Mouse (Mus musculus): ENCODE measurements around the gene Ptcd3. TPM values are rescaled to one million over a fixed set of nuclear protein-coding genes. Genes with fewer than 3 reads are reported as not detected.
A peak's percentile ranks its signal among the peaks of the same experiment; 100 is the strongest.
"Not testable (repeated sequence)": the region's sequence is repeated elsewhere in the genome, so short reads cannot be mapped to it uniquely, and the experiment has no call there.

The Ptcd3 gene
- polyA plus RNA-seq, 1 experiment from 2014 or later = 25.0 TPM

- peaks cover 4% of the 10 kb centered on the region; the same call in 1 of the 2 replicates for H3K36me3 ChIP-seq (ENCODE audit: insufficient read depth, low read length)
- H3K27ac ChIP-seq (ENCODE audit: low read length) = no peak overlapping the region
- no peaks in the 10 kb centered on the region for H3K4me1 ChIP-seq (ENCODE audit: insufficient read depth, low read depth, low read length)
- no peak for TF ChIP-seq EP300 (IDR thresholded peaks at IDR 0.05)
- peak; percentile 88 for TF ChIP-seq CTCF (IDR thresholded peaks at IDR 0.05)
- no peak overlapping the region for H3K4me3 ChIP-seq (ENCODE audit: low read depth, low read length)
- H3K9me3 ChIP-seq (ENCODE audit: low read length) = no peaks in the 10 kb centered on the region
- H3K4me2 ChIP-seq (replicated peaks; ENCODE audit: low read depth, low read length) = no peak overlapping the region
- ATAC-seq (no peak), DNase-seq (ENCODE audit: low spot score) (peak; percentile 69)
- H3K9ac ChIP-seq (replicated peaks; ENCODE audit: low read depth) = no peak overlapping the region
- no peaks in the 10 kb centered on the region for H3K27me3 ChIP-seq (replicated peaks; ENCODE audit: insufficient read depth, low read length)
These were observed 19.4 kb upstream of the Ptcd3 start for GRCm38 (mm10) chr6:71927911-71928310.

DNA sequence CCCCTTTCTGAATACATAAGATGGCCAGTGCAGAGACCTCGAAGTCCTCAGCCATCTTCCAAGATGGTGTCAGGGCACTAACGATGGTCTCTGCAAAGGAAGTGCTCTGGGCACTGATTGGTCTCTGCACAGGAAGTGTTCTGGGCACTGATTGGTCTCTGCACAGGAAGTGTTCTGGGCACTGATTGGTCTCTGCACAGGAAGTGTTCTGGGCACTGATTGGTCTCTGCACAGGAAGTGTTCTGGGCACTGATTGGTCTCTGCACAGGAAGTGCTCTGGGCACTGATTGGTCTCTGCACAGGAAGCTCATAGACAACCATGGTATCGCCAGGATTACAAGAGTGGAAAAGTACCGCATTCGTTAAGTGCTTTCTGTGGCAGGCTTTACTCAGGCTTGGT, 16.7 kb upstream of the Ptcd3 start:
- not testable (repeated sequence) for H3K9me3 ChIP-seq (ENCODE audit: low read length); H3K4me3 ChIP-seq (ENCODE audit: low read depth, low read length); DNase-seq (ENCODE audit: low spot score); H3K9ac ChIP-seq (replicated peaks; ENCODE audit: low read depth); H3K4me1 ChIP-seq (ENCODE audit: insufficient read depth, low read depth, low read length); ATAC-seq; H3K27me3 ChIP-seq (replicated peaks; ENCODE audit: insufficient read depth, low read length); H3K4me2 ChIP-seq (replicated peaks; ENCODE audit: low read depth, low read length); H3K36me3 ChIP-seq (ENCODE audit: insufficient read depth, low read length); H3K27ac ChIP-seq (ENCODE audit: low read length)
- 86% methylated on average over 5 of the region's 5 CpGs for WGBS

DNA sequence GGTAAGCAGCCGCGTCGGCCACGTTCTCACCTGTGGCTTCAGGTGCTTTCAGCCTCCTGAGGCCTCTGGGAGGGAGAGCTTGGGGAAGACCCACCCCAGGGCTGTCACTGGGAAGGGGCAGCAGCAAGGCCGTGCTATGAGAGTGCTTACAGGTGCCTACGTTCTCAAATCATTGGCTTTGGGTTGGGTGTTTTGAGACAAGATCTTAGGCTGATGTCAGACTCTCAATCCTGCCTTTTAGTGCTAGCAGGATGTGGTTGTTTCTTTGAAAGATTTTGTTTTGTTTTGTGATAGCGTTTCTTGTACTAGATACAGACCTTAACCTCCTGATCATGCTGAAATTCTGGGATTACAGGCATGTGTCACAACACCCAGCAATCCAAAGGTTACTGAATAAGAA, 12.2 kb upstream of the Ptcd3 start:
- Histone ChIP-seq H3K36me3 (ENCODE audit: insufficient read depth, low read length) (0 out of 2 replicates have a peak, but pooled peaks cover 4% of the 10 kb centered on the region), H3K4me1 (ENCODE audit: insufficient read depth, low read depth, low read length) (no peaks in the 10 kb centered on the region), H3K27me3 (replicated peaks; ENCODE audit: insufficient read depth, low read length) (no peaks in the 10 kb centered on the region), H3K9ac (replicated peaks; ENCODE audit: low read depth) (no peak overlapping the region), H3K9me3 (ENCODE audit: low read length) (no peaks in the 10 kb centered on the region), H3K27ac (ENCODE audit: low read length) (no peak overlapping the region), H3K4me3 (ENCODE audit: low read depth, low read length) (no peak overlapping the region), H3K4me2 (replicated peaks; ENCODE audit: low read depth, low read length) (no peak overlapping the region)
- ATAC-seq (no peak), DNase-seq (ENCODE audit: low spot score) (no peak)
- 91% methylated on average over 7 of the region's 7 CpGs for WGBS
- TF ChIP-seq CTCF (IDR thresholded peaks at IDR 0.05) = no peak
- no peak for TF ChIP-seq EP300 (IDR thresholded peaks at IDR 0.05)

GRCm38 (mm10) chr6:71911686-71912450, 3.3 kb upstream of the Ptcd3 start:
- no peak overlapping the region for H3K27ac ChIP-seq (ENCODE audit: low read length)
- H3K4me1 ChIP-seq (ENCODE audit: insufficient read depth, low read depth, low read length) = 0 out of 2 replicates have a peak, but pooled peaks cover 4% of the 10 kb centered on the region
- 0 out of 2 replicates have a peak, but pooled peaks cover 3% of the 10 kb centered on the region for H3K36me3 ChIP-seq (ENCODE audit: insufficient read depth, low read length)
- no peak overlapping the region for H3K4me3 ChIP-seq (ENCODE audit: low read depth, low read length)
- no peak for TF ChIP-seq CTCF (IDR thresholded peaks at IDR 0.05)
- no peak for TF ChIP-seq EP300 (IDR thresholded peaks at IDR 0.05)
- DNase-seq (ENCODE audit: low spot score) (no peak), ATAC-seq (no peak)
- H3K9me3 ChIP-seq (ENCODE audit: low read length) = no peaks in the 10 kb centered on the region
- H3K9ac ChIP-seq (replicated peaks; ENCODE audit: low read depth) = no peak overlapping the region
- H3K4me2 ChIP-seq (replicated peaks; ENCODE audit: low read depth, low read length) = no peak overlapping the region
- H3K27me3 ChIP-seq (replicated peaks; ENCODE audit: insufficient read depth, low read length) = no peaks in the 10 kb centered on the region
- 51% methylated on average over 5 of the region's 5 CpGs for WGBS

GRCm38 (mm10) chr6:71909840-71910239, 1.3 kb upstream of the Ptcd3 start:
- peak overlapping the region; percentile 61; the same call in 1 of the 2 replicates for H3K4me3 ChIP-seq (ENCODE audit: low read depth, low read length)
- H3K27ac ChIP-seq (ENCODE audit: low read length) = no peak overlapping the region
- DNase-seq (ENCODE audit: low spot score) = no peak
- H3K27me3 ChIP-seq (replicated peaks; ENCODE audit: insufficient read depth, low read length) = no peaks in the 10 kb centered on the region
- H3K4me2 ChIP-seq (replicated peaks; ENCODE audit: low read depth, low read length) = peak overlapping the region; percentile 62; the same call in 1 of the 2 replicates
- TF ChIP-seq EP300 (IDR thresholded peaks at IDR 0.05) = no peak
- 0 out of 2 replicates have a peak, but pooled peaks have one; percentile 27 for TF ChIP-seq CTCF (IDR thresholded peaks at IDR 0.05)
- H3K9ac ChIP-seq (replicated peaks; ENCODE audit: low read depth) = no peak overlapping the region
- no peak for ATAC-seq
- H3K36me3 ChIP-seq (ENCODE audit: insufficient read depth, low read length) = 0 out of 2 replicates have a peak, but pooled peaks cover 6% of the 10 kb centered on the region
- 63% methylated on average over 6 of the region's 6 CpGs for WGBS
- H3K9me3 ChIP-seq (ENCODE audit: low read length) = no peaks in the 10 kb centered on the region
- 0 out of 2 replicates have a peak, but pooled peaks cover 4% of the 10 kb centered on the region for H3K4me1 ChIP-seq (ENCODE audit: insufficient read depth, low read depth, low read length)

- Histone ChIP-seq H3K27me3 (replicated peaks; ENCODE audit: insufficient read depth, low read length) (no peaks in the 10 kb centered on the region), H3K4me1 (ENCODE audit: insufficient read depth, low read depth, low read length) (0 out of 2 replicates have a peak, but pooled peaks cover 4% of the 10 kb centered on the region), H3K9ac (replicated peaks; ENCODE audit: low read depth) (peak overlapping the region; percentile 37; the same call in 1 of the 2 replicates), H3K4me2 (replicated peaks; ENCODE audit: low read depth, low read length) (peak overlapping the region; percentile 62), H3K27ac (ENCODE audit: low read length) (no peak overlapping the region), H3K9me3 (ENCODE audit: low read length) (no peaks in the 10 kb centered on the region), H3K36me3 (ENCODE audit: insufficient read depth, low read length) (0 out of 2 replicates have a peak, but pooled peaks cover 6% of the 10 kb centered on the region), H3K4me3 (ENCODE audit: low read depth, low read length) (peak overlapping the region; percentile 61)
- no peak for TF ChIP-seq CTCF (IDR thresholded peaks at IDR 0.05)
- no peak for TF ChIP-seq EP300 (IDR thresholded peaks at IDR 0.05)
- ATAC-seq (peak; percentile 1; the same call in 1 of the 2 replicates), DNase-seq (ENCODE audit: low spot score) (no peak)
- WGBS = 17% methylated on average over 10 of the region's 10 CpGs
These were observed 834 bp upstream of the Ptcd3 start for GRCm38 (mm10) chr6:71909384-71909783.
